Comparison of ENCODE assay signal across 7 mouse cellular contexts in genomic region chr14:123239945-123240344, GRCm38 (mm10).
DNase-seq lines count a peak whose midpoint lies in the region; ATAC-seq lines count a peak whose summit lies in the region.

No protein-coding gene starts in this region.

- peak; percentile 14 to 67 for DNase-seq in layer of hippocampus, adult 18-20 months (ENCODE audit: low spot score in 2 of 2)
- no peak for DNase-seq in layer of hippocampus, adult 9-11 months
- peak; percentile 87 for DNase-seq in adipocyte (ENCODE audit: low spot score)
- DNase-seq in embryo, embryonic 10 days (ENCODE audit: low spot score) = peak; percentile 20
- peak; percentile 15 to 20 for DNase-seq in layer of hippocampus, adult 8-10 months (ENCODE audit: low spot score in 2 of 2)
- peak; percentile 6 for DNase-seq in retina, adult 2 months (ENCODE audit: low read depth, low spot score)

- no peak for ATAC-seq in erythroblast, adult 5-6 weeks (replicated peaks; ENCODE audit: low FRiP score, poor library complexity, severe bottlenecking)
